Mouse (Mus musculus): ENCODE measurements around the gene Scube3. TPM values are rescaled to one million over a fixed set of nuclear protein-coding genes. Genes with fewer than 3 reads are reported as not detected.

The Scube3 gene
- polyA plus RNA-seq, 1 experiment from 2014 or later: 6.3 TPM

DNA sequence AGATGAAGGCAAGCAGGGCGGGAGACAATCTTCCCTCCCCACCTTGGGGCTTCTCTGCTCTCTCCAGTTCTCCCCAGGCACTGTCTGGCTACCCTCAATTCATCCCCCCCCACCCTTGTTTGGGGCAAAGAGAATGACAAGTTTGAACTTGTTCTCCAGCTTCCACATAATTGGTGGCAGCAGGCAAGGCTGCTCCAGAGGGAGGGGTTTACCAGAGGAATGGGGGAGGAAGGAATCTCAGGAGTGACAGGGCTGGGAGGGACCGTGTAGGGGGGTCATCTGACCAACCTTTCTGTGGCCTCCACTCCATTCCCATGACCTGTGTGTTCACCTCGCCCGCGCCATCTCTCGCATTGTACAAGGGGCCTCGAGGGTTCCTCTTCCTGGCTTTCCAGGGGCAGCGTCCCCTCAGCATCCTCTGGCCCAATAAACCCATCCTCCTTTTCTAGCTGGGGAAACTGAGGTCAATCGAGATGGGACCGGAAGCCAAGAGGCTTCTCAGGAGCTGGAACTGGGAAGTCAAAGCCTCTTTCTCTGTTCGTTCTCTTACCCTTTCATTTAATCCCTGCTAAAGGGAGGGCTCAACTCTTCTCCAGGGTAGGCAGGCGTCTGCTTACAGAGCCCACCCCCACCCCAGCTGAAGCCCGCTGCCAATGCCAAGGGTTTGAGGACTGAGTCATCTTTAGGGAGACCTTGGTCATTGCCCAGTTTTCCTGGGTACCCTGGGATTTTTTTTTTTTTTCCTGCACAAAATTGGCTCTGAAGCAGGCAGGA lies 1.3 kb upstream of the Scube3 start:
- 18% methylated on average over 13 of the region's 13 CpGs for WGBS
- no peak overlapping the region; the same call in 1 of the 2 replicates for H3K9ac ChIP-seq (replicated peaks; ENCODE audit: low read depth, low read length)
- H3K27ac ChIP-seq (ENCODE audit: low read depth, low read length): peak overlapping the region; percentile 88
- peak overlapping the region; percentile 70; the same call in 1 of the 2 replicates for H3K4me2 ChIP-seq (ENCODE audit: low read depth, low read length)
- H3K4me3 ChIP-seq (ENCODE audit: low read depth, low read length): peak overlapping the region; percentile 66; the same call in 1 of the 2 replicates
- H3K4me1 ChIP-seq (ENCODE audit: control insufficient read depth, insufficient read depth, low read length): peaks cover 28% of the 10 kb centered on the region
- no peaks in the 10 kb centered on the region for H3K36me3 ChIP-seq (ENCODE audit: control insufficient read depth, insufficient read depth, low read length)
- H3K27me3 ChIP-seq (ENCODE audit: control insufficient read depth, insufficient read depth, low read length): peaks cover 2% of the 10 kb centered on the region; the same call in 1 of the 2 replicates
- no peak for ATAC-seq (ENCODE audit: low read depth)
- H3K9me3 ChIP-seq (ENCODE audit: control insufficient read depth, low read length): no peaks in the 10 kb centered on the region

GRCm38 (mm10) chr17:28141205-28141650 lies 713 bp upstream of the Scube3 start:
- H3K4me3 ChIP-seq (ENCODE audit: low read depth, low read length): peak overlapping the region; percentile 66
- no peaks in the 10 kb centered on the region for H3K9me3 ChIP-seq (ENCODE audit: control insufficient read depth, low read length)
- no peaks in the 10 kb centered on the region for H3K36me3 ChIP-seq (ENCODE audit: control insufficient read depth, insufficient read depth, low read length)
- H3K27ac ChIP-seq (ENCODE audit: low read depth, low read length): peak overlapping the region; percentile 88
- WGBS: 1% methylated on average over 15 of the region's 15 CpGs
- peak overlapping the region; percentile 70 for H3K4me2 ChIP-seq (ENCODE audit: low read depth, low read length)
- H3K9ac ChIP-seq (replicated peaks; ENCODE audit: low read depth, low read length): peak overlapping the region; percentile 84
- ATAC-seq (ENCODE audit: low read depth): 0 out of 2 replicates have a peak, but pooled peaks have one; percentile 22
- H3K4me1 ChIP-seq (ENCODE audit: control insufficient read depth, insufficient read depth, low read length): peaks cover 33% of the 10 kb centered on the region
- H3K27me3 ChIP-seq (ENCODE audit: control insufficient read depth, insufficient read depth, low read length): peaks cover 2% of the 10 kb centered on the region; the same call in 1 of the 2 replicates

DNA sequence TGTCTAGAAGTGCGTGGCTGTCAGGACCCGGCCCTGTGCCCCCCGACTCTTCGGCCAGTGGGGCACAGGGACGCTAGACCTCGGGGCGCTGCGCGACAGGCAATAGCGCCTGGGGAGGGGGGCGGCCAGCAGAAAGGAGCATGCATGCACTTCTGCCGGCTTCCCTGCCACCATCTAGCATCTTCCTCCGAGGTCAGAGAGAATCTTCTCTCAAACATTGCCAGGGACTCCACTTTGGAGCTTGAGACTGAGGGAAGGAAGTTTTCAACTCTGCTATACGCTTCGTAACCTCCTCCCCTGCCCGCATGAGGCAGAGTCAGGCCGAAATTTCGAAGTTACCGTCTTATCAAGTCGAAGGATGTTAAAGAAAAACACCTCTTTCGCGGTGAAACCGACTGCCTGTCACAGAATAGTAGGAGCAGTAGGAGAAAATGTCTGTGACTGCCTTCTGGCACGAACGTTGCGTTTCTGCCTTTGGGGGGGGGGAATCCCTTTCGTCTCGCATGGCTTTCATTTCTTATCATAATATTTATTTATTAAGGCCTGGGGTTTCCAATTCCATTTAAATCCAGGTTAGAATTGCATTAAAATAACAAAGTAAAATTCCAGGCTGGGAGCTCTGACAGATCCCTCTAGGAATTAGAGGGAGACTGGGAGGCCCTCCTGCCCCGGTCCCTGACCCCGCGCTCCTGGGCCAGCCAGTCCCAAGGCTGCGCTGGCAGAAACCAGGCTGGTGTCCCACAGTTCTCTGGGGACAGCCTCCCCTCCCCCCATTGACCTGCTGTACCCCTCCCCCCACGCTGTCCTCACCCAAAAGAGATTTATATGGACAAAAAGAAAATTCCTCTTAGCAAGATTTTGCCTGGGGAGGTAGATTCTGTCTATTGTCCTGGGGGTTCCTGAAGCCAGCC lies 1.0 kb downstream of the Scube3 start:
- peak overlapping the region; percentile 70 for H3K4me2 ChIP-seq (ENCODE audit: low read depth, low read length)
- H3K9me3 ChIP-seq (ENCODE audit: control insufficient read depth, low read length): no peaks in the 10 kb centered on the region
- peak overlapping the region; percentile 66 for H3K4me3 ChIP-seq (ENCODE audit: low read depth, low read length)
- peaks cover 2% of the 10 kb centered on the region; the same call in 1 of the 2 replicates for H3K27me3 ChIP-seq (ENCODE audit: control insufficient read depth, insufficient read depth, low read length)
- no peak; the same call in 1 of the 2 replicates for ATAC-seq (ENCODE audit: low read depth)
- WGBS: 1% methylated on average over 32 of the region's 33 CpGs
- H3K4me1 ChIP-seq (ENCODE audit: control insufficient read depth, insufficient read depth, low read length): peaks cover 33% of the 10 kb centered on the region
- peak overlapping the region; percentile 84 for H3K9ac ChIP-seq (replicated peaks; ENCODE audit: low read depth, low read length)
- peak overlapping the region; percentile 88 for H3K27ac ChIP-seq (ENCODE audit: low read depth, low read length)
- H3K36me3 ChIP-seq (ENCODE audit: control insufficient read depth, insufficient read depth, low read length): no peaks in the 10 kb centered on the region

DNA sequence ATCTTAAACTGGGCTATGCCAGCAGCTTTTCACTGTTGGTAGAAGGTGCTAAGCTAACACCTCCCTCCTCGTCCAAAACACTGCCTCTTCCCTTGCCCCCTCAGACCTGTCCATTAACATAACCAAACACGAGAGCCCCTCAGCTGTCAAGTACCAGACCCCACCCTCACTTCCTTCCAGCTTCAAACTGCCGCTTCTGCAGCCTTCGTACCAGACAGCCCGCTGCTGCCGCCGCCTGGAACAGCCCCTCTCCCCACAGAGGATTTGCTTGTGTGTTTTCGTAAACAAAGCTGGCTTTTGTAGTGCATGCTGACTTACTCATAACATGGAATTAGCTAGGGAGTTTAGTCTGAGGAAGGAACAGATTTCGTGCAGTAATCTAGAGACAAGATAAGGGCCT lies 1.8 kb downstream of the Scube3 start:
- peak overlapping the region; percentile 24 for H3K4me3 ChIP-seq (ENCODE audit: low read depth, low read length)
- H3K4me2 ChIP-seq (ENCODE audit: low read depth, low read length): peak overlapping the region; percentile 70
- H3K27me3 ChIP-seq (ENCODE audit: control insufficient read depth, insufficient read depth, low read length): peaks cover 2% of the 10 kb centered on the region; the same call in 1 of the 2 replicates
- peak overlapping the region; percentile 33; the same call in 1 of the 2 replicates for H3K9ac ChIP-seq (replicated peaks; ENCODE audit: low read depth, low read length)
- no peaks in the 10 kb centered on the region for H3K36me3 ChIP-seq (ENCODE audit: control insufficient read depth, insufficient read depth, low read length)
- H3K27ac ChIP-seq (ENCODE audit: low read depth, low read length): no peak overlapping the region
- ATAC-seq (ENCODE audit: low read depth): no peak
- WGBS: under 1% methylated on average over 9 of the region's 9 CpGs
- H3K9me3 ChIP-seq (ENCODE audit: control insufficient read depth, low read length): no peaks in the 10 kb centered on the region
- peaks cover 33% of the 10 kb centered on the region for H3K4me1 ChIP-seq (ENCODE audit: control insufficient read depth, insufficient read depth, low read length)

- ATAC-seq (ENCODE audit: low read depth): no peak
- no peaks in the 10 kb centered on the region for H3K9me3 ChIP-seq (ENCODE audit: control insufficient read depth, low read length)
- H3K4me3 ChIP-seq (ENCODE audit: low read depth, low read length): peak overlapping the region; percentile 24
- H3K9ac ChIP-seq (replicated peaks; ENCODE audit: low read depth, low read length): peak overlapping the region; percentile 33; the same call in 1 of the 2 replicates
- WGBS: 12% methylated on average over 6 of the region's 6 CpGs
- H3K4me1 ChIP-seq (ENCODE audit: control insufficient read depth, insufficient read depth, low read length): peaks cover 33% of the 10 kb centered on the region
- no peaks in the 10 kb centered on the region for H3K36me3 ChIP-seq (ENCODE audit: control insufficient read depth, insufficient read depth, low read length)
- peak overlapping the region; percentile 70 for H3K4me2 ChIP-seq (ENCODE audit: low read depth, low read length)
- peaks cover 2% of the 10 kb centered on the region; the same call in 1 of the 2 replicates for H3K27me3 ChIP-seq (ENCODE audit: control insufficient read depth, insufficient read depth, low read length)
- H3K27ac ChIP-seq (ENCODE audit: low read depth, low read length): no peak overlapping the region
Observed at GRCm38 (mm10) chr17:28144241-28144640, 2.3 kb downstream of the Scube3 start.

DNA sequence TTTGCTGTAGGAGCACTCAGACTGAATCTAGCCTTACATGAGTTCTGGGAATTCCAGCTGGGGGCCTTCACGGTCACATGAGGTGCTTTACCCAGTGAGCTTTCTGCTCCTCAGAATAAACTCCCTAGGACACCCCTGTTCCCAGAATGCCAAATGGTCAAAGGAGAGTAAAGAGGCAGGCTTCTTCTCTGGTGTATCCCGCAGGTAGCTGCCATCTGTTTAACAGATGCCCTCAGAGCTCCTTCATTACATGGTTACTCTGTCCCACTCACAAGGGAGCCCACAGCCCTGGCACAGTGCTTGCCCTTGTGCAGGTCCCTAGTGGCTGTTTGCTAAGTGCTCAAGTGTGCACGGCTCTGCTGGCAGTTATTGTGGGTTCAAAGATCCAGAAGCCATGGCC lies 6.3 kb downstream of the Scube3 start:
- 60% methylated on average over 3 of the region's 3 CpGs for WGBS
- ATAC-seq (ENCODE audit: low read depth): no peak
- Histone ChIP-seq H3K9me3 (ENCODE audit: control insufficient read depth, low read length) (no peaks in the 10 kb centered on the region), H3K9ac (replicated peaks; ENCODE audit: low read depth, low read length) (no peak overlapping the region), H3K4me1 (ENCODE audit: control insufficient read depth, insufficient read depth, low read length) (peaks cover 22% of the 10 kb centered on the region), H3K4me3 (ENCODE audit: low read depth, low read length) (no peak overlapping the region), H3K4me2 (ENCODE audit: low read depth, low read length) (no peak overlapping the region), H3K27me3 (ENCODE audit: control insufficient read depth, insufficient read depth, low read length) (no peaks in the 10 kb centered on the region), H3K36me3 (ENCODE audit: control insufficient read depth, insufficient read depth, low read length) (no peaks in the 10 kb centered on the region), H3K27ac (ENCODE audit: low read depth, low read length) (no peak overlapping the region)

- H3K36me3 ChIP-seq (ENCODE audit: control insufficient read depth, insufficient read depth, low read length): 0 out of 2 replicates have a peak, but pooled peaks cover 4% of the 10 kb centered on the region
- no peak overlapping the region for H3K4me3 ChIP-seq (ENCODE audit: low read depth, low read length)
- no peaks in the 10 kb centered on the region for H3K9me3 ChIP-seq (ENCODE audit: control insufficient read depth, low read length)
- no peak overlapping the region for H3K9ac ChIP-seq (replicated peaks; ENCODE audit: low read depth, low read length)
- no peak overlapping the region for H3K27ac ChIP-seq (ENCODE audit: low read depth, low read length)
- no peak overlapping the region for H3K4me2 ChIP-seq (ENCODE audit: low read depth, low read length)
- peaks cover 11% of the 10 kb centered on the region for H3K4me1 ChIP-seq (ENCODE audit: control insufficient read depth, insufficient read depth, low read length)
- no peak for ATAC-seq (ENCODE audit: low read depth)
- WGBS: 58% methylated on average over 8 of the region's 8 CpGs
- no peaks in the 10 kb centered on the region for H3K27me3 ChIP-seq (ENCODE audit: control insufficient read depth, insufficient read depth, low read length)
Observed at GRCm38 (mm10) chr17:28149734-28150133, 7.8 kb downstream of the Scube3 start.

- Histone ChIP-seq H3K27ac (ENCODE audit: low read depth, low read length) (no peak overlapping the region), H3K9me3 (ENCODE audit: control insufficient read depth, low read length) (no peaks in the 10 kb centered on the region), H3K4me3 (ENCODE audit: low read depth, low read length) (no peak overlapping the region), H3K9ac (replicated peaks; ENCODE audit: low read depth, low read length) (no peak overlapping the region), H3K4me2 (ENCODE audit: low read depth, low read length) (no peak overlapping the region), H3K36me3 (ENCODE audit: control insufficient read depth, insufficient read depth, low read length) (0 out of 2 replicates have a peak, but pooled peaks cover 5% of the 10 kb centered on the region), H3K4me1 (ENCODE audit: control insufficient read depth, insufficient read depth, low read length) (peaks cover 7% of the 10 kb centered on the region), H3K27me3 (ENCODE audit: control insufficient read depth, insufficient read depth, low read length) (no peaks in the 10 kb centered on the region)
- ATAC-seq (ENCODE audit: low read depth): no peak
- 71% methylated on average over 12 of the region's 12 CpGs for WGBS
Observed at GRCm38 (mm10) chr17:28150456-28150855, 8.5 kb downstream of the Scube3 start.

All from neural tube, embryonic 14.5 days (tissue).